Mouse (Mus musculus) lung, adult 2 months (tissue): ENCODE measurements at regions not wholly inside any gene's neighbourhood (a gene's known extent, or its start where the extent isn't known, plus 50 kb on each side); places are given as distances from the start of the nearest gene placed in this dataset.
"Not testable (repeated sequence)": the region's sequence is repeated elsewhere in the genome, so short reads cannot be mapped to it uniquely, and the experiment has no call there.

Experiments
- DNase-seq: peaks from one replicate; pipeline ENCODE4 v3.0.0; 2022
- H3K4me1 ChIP-seq: fragments of 200-500 bp; 2 replicates; pipeline ENCODE4 v1.6.1; 2011; ENCODE audit warnings: low read length; ENCODE audit not compliant: control insufficient read depth, insufficient read depth
- H3K4me3 ChIP-seq: fragments of 200-500 bp; replicated peaks from 2 replicates; pipeline ENCODE3; 2011; ENCODE audit warnings: low read depth, mild to moderate bottlenecking, control low read depth, low read length; ENCODE audit errors: extremely low read depth
- CTCF ChIP-seq: fragments of 200-500 bp; IDR thresholded peaks from 2 replicates; pipeline ENCODE4 v1.5.1; 2011; ENCODE audit warnings: mild to moderate bottlenecking, low read length, control low read depth; ENCODE audit not compliant: insufficient read depth
- POLR2A ChIP-seq: fragments of 200-500 bp; IDR thresholded peaks from 2 replicates; pipeline ENCODE4 v1.6.1; 2011; ENCODE audit warnings: low read depth, mild to moderate bottlenecking, control low read depth, low read length, borderline replicate concordance; ENCODE audit errors: extremely low read depth
- WGBS: fragments of 180-500 bp; shearing (Covaris S2); methylation state at CpG from one replicate; pipeline ENCODE4 v1.1.7; 2018; 5-methylcytosine and 5-hydroxymethylcytosine counted together

- Histone ChIP-seq H3K4me3 (no peak overlapping the region), H3K4me1 (no peaks in the 10 kb centered on the region)
- TF ChIP-seq CTCF (no peak), POLR2A (no peak)
- 76% methylated on average over 1 of the region's 1 CpGs for WGBS
- DNase-seq = no peak
These were observed 80.1 kb upstream of the Cyp2b13 start for GRCm38 (mm10) chr7:25981167-25981566.

- TF ChIP-seq POLR2A = no peak
- no peak for TF ChIP-seq CTCF
- H3K4me1 ChIP-seq = no peaks in the 10 kb centered on the region
- H3K4me3 ChIP-seq = no peak overlapping the region
- 80% methylated on average over 3 of the region's 3 CpGs for WGBS
- no peak for DNase-seq
These were observed 74.3 kb upstream of the Cyp2b13 start for GRCm38 (mm10) chr7:25986981-25987380.

GRCm38 (mm10) chr7:25988322-25988721 lies 73.0 kb upstream of the Cyp2b13 start:
- DNase-seq = peak; percentile 4
- Histone ChIP-seq H3K4me3 (no peak overlapping the region), H3K4me1 (no peaks in the 10 kb centered on the region)
- no peak for TF ChIP-seq CTCF
- no peak for TF ChIP-seq POLR2A

GRCm38 (mm10) chr7:26005916-26006315 lies 55.4 kb upstream of the Cyp2b13 start:
- WGBS = 88% methylated on average over 6 of the region's 6 CpGs
- H3K4me1 ChIP-seq, H3K4me3 ChIP-seq, DNase-seq: not testable (repeated sequence)

- TF ChIP-seq POLR2A (no peak), CTCF (no peak)
- H3K4me1 ChIP-seq = no peaks in the 10 kb centered on the region
- 76% methylated on average over 4 of the region's 4 CpGs for WGBS
- H3K4me3 ChIP-seq = no peak overlapping the region
- DNase-seq = no peak
These were observed 53.2 kb upstream of the Cyp2b13 start for GRCm38 (mm10) chr7:26008056-26008455.
